Mouse (Mus musculus): ENCODE measurements around the gene Mrpl38.

DNA sequence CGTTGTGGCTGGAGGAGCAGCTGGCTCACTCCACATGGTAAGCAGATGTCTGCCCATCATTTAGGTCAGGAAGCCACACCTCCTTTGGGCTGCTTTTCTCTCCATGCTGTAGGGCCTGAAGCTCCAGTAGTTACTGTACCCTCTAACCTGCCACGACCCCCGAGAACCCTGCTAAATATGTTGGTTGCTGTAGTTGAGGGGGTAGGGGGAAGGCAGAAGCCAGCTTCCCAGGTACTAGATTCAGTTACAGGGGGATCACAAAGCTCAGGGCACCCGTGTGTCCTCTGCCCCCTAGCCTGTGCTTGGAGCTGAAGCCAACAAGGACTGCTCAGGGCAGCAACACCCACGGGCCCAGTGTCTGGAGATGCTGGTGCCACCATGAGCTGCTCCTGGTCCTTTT, 5.2 kb downstream of the Mrpl38 start:
- TF ChIP-seq POLR2A (IDR thresholded peaks at IDR 0.05; ENCODE audit: borderline replicate concordance, insufficient read depth, low read length): no peak
- TF ChIP-seq CTCF (IDR thresholded peaks at IDR 0.05; ENCODE audit: borderline replicate concordance, insufficient read depth, low read depth, low read length): no peak
